Mouse (Mus musculus) liver, embryonic 15.5 days (tissue): ENCODE measurements around the gene Lrmda. TPM values are rescaled to one million over a fixed set of nuclear protein-coding genes. Genes with fewer than 3 reads are reported as not detected.
A peak's percentile ranks its signal among the peaks of the same experiment; 100 is the strongest.

Experiments
- ATAC-seq: fragments of 200-750 bp; cut with Nextera tagmentation; 2 replicates; pipeline ENCODE4 v1.8.0; 2017; ENCODE audit warnings: moderate number of reproducible peaks, mild to moderate bottlenecking, moderate library complexity; ENCODE audit not compliant: insufficient read depth
- H3K27ac ChIP-seq: fragments of 300-500 bp; sonication (generic); replicated peaks from 2 replicates; pipeline ENCODE4 v1.5.1; 2015; ENCODE audit warnings: mild to moderate bottlenecking, inconsistent platforms
- H3K27me3 ChIP-seq: fragments of 300-500 bp; sonication (generic); 2 replicates; pipeline ENCODE4 v1.6.1; 2015; ENCODE audit warnings: mild to moderate bottlenecking, inconsistent platforms
- H3K36me3 ChIP-seq: fragments of 300-500 bp; sonication (generic); replicated peaks from 2 replicates; pipeline ENCODE4 v1.6.1; 2015; ENCODE audit warnings: moderate library complexity, mild to moderate bottlenecking, inconsistent platforms
- H3K4me1 ChIP-seq: fragments of 300-500 bp; sonication (generic); replicated peaks from 2 replicates; pipeline ENCODE4 v1.6.1; 2015; ENCODE audit warnings: inconsistent platforms
- H3K4me2 ChIP-seq: fragments of 300-500 bp; sonication (generic); 2 replicates; pipeline ENCODE4 v1.6.1; 2015; ENCODE audit warnings: moderate library complexity, mild to moderate bottlenecking, inconsistent platforms
- H3K4me3 ChIP-seq: fragments of 300-500 bp; sonication (generic); replicated peaks from 2 replicates; pipeline ENCODE4 v1.5.1; 2015; ENCODE audit warnings: mild to moderate bottlenecking, inconsistent platforms
- H3K9ac ChIP-seq: fragments of 300-500 bp; sonication (generic); 2 replicates; pipeline ENCODE4 v1.6.1; 2015; ENCODE audit warnings: moderate library complexity, mild to moderate bottlenecking, inconsistent platforms
- H3K9me3 ChIP-seq: fragments of 300-500 bp; sonication (generic); replicated peaks from 2 replicates; pipeline ENCODE4 v1.6.1; 2016; ENCODE audit warnings: inconsistent platforms
- WGBS: fragments of 180-500 bp; shearing (Covaris S2); methylation state at CpG from one replicate; pipeline ENCODE4 v1.1.7; 2015; ENCODE audit warnings: mixed read lengths; ENCODE audit not compliant: insufficient replicate concordance; 5-methylcytosine and 5-hydroxymethylcytosine counted together
- polyA plus RNA-seq: library from polyadenylated mRNA; unstranded; fragments of >200 nt; fragmentation: Nextera tagmentation; extraction: Ambion mirVana; gene quantifications from 2 replicates; pipeline ENCODE4 v1.2.1, GENCODE M21; 2015

Gene Lrmda
- polyA plus RNA-seq, 1 experiment from 2014 or later: 0.13 TPM

DNA sequence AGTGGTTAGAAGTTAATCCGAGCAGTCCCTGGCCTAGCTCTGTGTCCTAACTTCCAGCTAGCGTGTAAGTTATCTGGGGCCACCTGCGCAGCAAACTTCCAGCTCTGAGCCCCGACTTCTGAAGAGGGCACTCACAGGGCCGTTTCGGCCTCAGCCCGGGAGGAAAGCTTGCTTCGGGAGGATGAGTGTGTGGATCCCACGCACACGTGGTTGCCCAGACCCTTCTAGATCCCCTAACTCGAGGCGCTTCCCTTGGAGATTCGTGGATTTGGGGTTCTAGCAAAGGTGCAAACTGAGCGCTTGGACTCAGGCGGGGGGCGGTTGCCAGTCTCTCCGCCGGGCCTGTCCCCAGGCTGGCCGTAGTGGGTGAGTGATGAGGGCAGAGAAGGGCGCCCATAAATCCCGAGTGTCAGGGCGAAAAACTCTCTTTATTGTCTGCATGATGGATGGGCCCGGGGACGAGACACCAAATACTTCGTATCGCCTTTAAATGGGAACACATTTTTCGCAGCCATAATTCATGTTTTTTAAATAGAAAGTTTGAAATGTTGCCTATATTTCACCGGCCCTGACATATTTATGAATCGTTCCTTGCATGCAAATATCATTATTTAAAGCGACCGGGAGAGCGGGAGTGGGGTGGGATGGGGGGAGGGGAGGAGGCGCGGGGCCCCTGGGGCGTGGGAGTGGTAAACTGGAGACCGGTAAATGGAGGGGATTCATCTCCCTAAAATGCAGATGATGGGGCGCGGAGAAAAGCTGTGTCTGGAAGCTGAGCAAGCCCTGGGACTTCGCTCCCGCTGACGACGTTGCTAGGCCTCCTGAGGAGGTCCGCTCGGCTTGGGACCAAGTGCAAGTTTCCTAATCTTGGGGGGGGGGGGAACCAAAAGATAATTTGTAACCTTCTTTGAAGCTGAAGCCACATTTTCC lies 25.2 kb upstream of the Lrmda start:
- Histone ChIP-seq H3K9me3 (no peaks in the 10 kb centered on the region), H3K27me3 (peaks cover 82% of the 10 kb centered on the region), H3K36me3 (no peaks in the 10 kb centered on the region), H3K27ac (no peak overlapping the region), H3K9ac (no peak overlapping the region), H3K4me3 (peak overlapping the region; percentile 54), H3K4me1 (peaks cover 25% of the 10 kb centered on the region), H3K4me2 (peak overlapping the region; percentile 75)
- ATAC-seq: no peak
- 3% methylated on average over 44 of the region's 44 CpGs for WGBS

- Histone ChIP-seq H3K9ac (no peak overlapping the region), H3K27ac (no peak overlapping the region), H3K9me3 (no peaks in the 10 kb centered on the region), H3K4me1 (peaks cover 25% of the 10 kb centered on the region), H3K27me3 (peaks cover 73% of the 10 kb centered on the region), H3K4me2 (peak overlapping the region; percentile 75), H3K36me3 (no peaks in the 10 kb centered on the region), H3K4me3 (peak overlapping the region; percentile 54)
- WGBS: under 1% methylated on average over 36 of the region's 36 CpGs
- peak; percentile 63 for ATAC-seq
These were observed 24.3 kb upstream of the Lrmda start for GRCm38 (mm10) chr14:21995031-21995754.

DNA sequence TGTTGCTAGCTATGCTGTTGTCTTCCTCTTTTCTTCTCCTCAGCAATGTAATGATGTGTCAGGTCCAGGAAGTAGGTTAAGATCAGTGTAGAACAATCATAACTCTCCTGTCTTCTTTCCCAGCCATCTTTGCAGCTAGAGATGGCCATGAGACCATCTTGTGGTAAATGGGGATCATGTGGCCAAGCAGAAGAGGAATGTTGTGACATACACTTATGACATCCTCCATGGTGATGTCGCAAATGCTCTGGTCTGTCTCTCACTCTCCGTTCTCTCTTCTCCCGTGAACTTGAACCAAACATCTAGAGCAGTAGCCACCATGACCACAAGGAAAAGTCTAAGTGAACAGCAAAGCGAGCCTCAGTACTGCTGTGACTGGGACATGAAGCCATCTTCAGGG lies 19.9 kb upstream of the Lrmda start:
- Histone ChIP-seq H3K9me3 (no peaks in the 10 kb centered on the region), H3K27ac (no peak overlapping the region), H3K36me3 (no peaks in the 10 kb centered on the region), H3K9ac (no peak overlapping the region), H3K4me3 (no peak overlapping the region), H3K4me1 (peaks cover 11% of the 10 kb centered on the region), H3K27me3 (peaks cover 29% of the 10 kb centered on the region), H3K4me2 (no peak overlapping the region)
- 54% methylated on average over 4 of the region's 4 CpGs for WGBS
- ATAC-seq: no peak

DNA sequence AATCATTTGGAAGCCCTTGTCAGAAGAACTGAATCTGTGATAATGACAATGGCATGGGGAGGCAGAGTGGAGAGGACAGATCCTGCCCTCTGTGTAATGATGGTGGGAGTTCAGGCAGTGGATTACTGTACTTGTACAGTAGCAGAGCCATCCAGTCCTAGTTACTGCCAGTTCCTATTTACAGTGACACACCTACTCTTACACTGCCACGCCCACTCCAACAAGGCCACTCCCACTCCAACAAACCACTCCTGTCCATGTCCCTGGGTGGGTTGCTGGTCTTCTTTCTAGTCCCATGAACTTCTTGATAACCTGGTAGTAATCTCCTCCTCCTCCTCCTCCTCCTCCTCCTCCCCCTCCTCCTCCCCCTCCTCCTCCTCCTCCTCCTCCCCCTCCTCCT lies 16.3 kb upstream of the Lrmda start:
- H3K27me3 ChIP-seq: no peaks in the 10 kb centered on the region
- no peak overlapping the region for H3K27ac ChIP-seq
- H3K9ac ChIP-seq: no peak overlapping the region
- no peaks in the 10 kb centered on the region for H3K4me1 ChIP-seq
- H3K9me3 ChIP-seq: no peaks in the 10 kb centered on the region
- no peak overlapping the region for H3K4me3 ChIP-seq
- no peaks in the 10 kb centered on the region for H3K36me3 ChIP-seq
- 25% methylated on average over 1 of the region's 1 CpGs for WGBS
- H3K4me2 ChIP-seq: no peak overlapping the region
- ATAC-seq: no peak

DNA sequence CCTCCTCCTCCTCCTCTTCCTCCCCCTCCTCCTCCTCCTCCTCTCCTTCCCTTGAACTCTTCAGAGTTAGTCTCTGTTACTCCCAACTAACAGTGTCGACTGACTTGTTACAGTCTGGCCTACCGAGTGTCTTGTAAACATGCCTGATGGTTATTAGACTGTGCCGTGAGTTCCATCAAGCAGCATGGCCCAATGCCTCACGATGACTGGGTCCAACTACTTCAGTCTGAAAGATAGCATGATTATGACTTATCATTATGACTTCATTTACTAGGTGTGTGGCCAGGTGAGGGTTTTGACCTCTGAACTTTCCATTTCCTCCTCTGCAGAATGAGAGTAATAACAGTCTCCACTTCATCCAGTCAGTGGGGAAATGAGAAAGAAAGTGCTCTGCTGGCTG lies 15.9 kb upstream of the Lrmda start:
- Histone ChIP-seq H3K4me3 (no peak overlapping the region), H3K9me3 (no peaks in the 10 kb centered on the region), H3K4me1 (no peaks in the 10 kb centered on the region), H3K36me3 (no peaks in the 10 kb centered on the region), H3K27me3 (no peaks in the 10 kb centered on the region), H3K9ac (no peak overlapping the region), H3K4me2 (no peak overlapping the region), H3K27ac (no peak overlapping the region)
- 53% methylated on average over 4 of the region's 4 CpGs for WGBS
- no peak for ATAC-seq

GRCm38 (mm10) chr14:22004943-22005342 lies 14.6 kb upstream of the Lrmda start:
- Histone ChIP-seq H3K9ac (no peak overlapping the region), H3K4me3 (no peak overlapping the region), H3K36me3 (no peaks in the 10 kb centered on the region), H3K27ac (no peak overlapping the region), H3K4me2 (no peak overlapping the region), H3K27me3 (no peaks in the 10 kb centered on the region), H3K9me3 (no peaks in the 10 kb centered on the region), H3K4me1 (no peaks in the 10 kb centered on the region)
- no peak for ATAC-seq
- WGBS: 76% methylated on average over 4 of the region's 4 CpGs

DNA sequence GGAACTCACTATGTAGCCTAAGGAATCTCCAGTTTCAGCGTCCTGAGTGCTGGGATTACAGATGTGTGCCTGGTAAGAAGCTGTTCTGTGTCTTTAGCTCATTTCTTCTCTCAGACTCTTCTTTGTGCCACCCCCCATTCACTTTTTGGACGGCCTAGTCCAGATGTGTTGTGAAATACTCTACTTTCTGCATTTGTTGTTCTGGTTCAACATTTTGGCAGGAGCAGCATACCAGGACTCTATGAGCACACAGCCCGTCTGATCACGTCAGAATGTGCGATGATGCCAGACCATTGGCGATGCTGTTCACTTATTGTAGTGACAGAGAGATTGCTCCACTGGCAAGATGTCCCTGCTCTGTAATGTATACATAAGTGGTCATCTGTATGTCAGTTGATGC lies 12.5 kb upstream of the Lrmda start:
- Histone ChIP-seq H3K27ac (no peak overlapping the region), H3K9me3 (no peaks in the 10 kb centered on the region), H3K4me3 (no peak overlapping the region), H3K36me3 (no peaks in the 10 kb centered on the region), H3K9ac (no peak overlapping the region), H3K27me3 (no peaks in the 10 kb centered on the region), H3K4me1 (no peaks in the 10 kb centered on the region), H3K4me2 (no peak overlapping the region)
- ATAC-seq: no peak
- WGBS: 62% methylated on average over 6 of the region's 6 CpGs

GRCm38 (mm10) chr14:22014315-22014714 lies 5.2 kb upstream of the Lrmda start:
- Histone ChIP-seq H3K4me2 (no peak overlapping the region), H3K4me1 (peaks cover 6% of the 10 kb centered on the region), H3K4me3 (no peak overlapping the region), H3K36me3 (no peaks in the 10 kb centered on the region), H3K27me3 (peaks cover 5% of the 10 kb centered on the region; the same call in 1 of the 2 replicates), H3K9ac (no peak overlapping the region), H3K9me3 (no peaks in the 10 kb centered on the region), H3K27ac (no peak overlapping the region)
- no peak for ATAC-seq
- 54% methylated on average over 5 of the region's 5 CpGs for WGBS

- peaks cover 10% of the 10 kb centered on the region for H3K4me1 ChIP-seq
- no peak overlapping the region for H3K27ac ChIP-seq
- no peaks in the 10 kb centered on the region for H3K36me3 ChIP-seq
- peak; percentile 23; the same call in 1 of the 2 replicates for ATAC-seq
- H3K27me3 ChIP-seq: peaks cover 9% of the 10 kb centered on the region; the same call in 1 of the 2 replicates
- H3K9me3 ChIP-seq: no peaks in the 10 kb centered on the region
- no peak overlapping the region for H3K9ac ChIP-seq
- 29% methylated on average over 4 of the region's 4 CpGs for WGBS
- no peak overlapping the region for H3K4me2 ChIP-seq
- no peak overlapping the region for H3K4me3 ChIP-seq
These were observed 4.7 kb upstream of the Lrmda start for GRCm38 (mm10) chr14:22014781-22015180.

GRCm38 (mm10) chr14:22017011-22017410 lies 2.5 kb upstream of the Lrmda start:
- no peaks in the 10 kb centered on the region for H3K36me3 ChIP-seq
- H3K9ac ChIP-seq: no peak overlapping the region
- no peak overlapping the region for H3K4me3 ChIP-seq
- H3K9me3 ChIP-seq: no peaks in the 10 kb centered on the region
- no peak for ATAC-seq
- no peak overlapping the region for H3K27ac ChIP-seq
- H3K4me2 ChIP-seq: no peak overlapping the region
- H3K27me3 ChIP-seq: peaks cover 9% of the 10 kb centered on the region; the same call in 1 of the 2 replicates
- H3K4me1 ChIP-seq: peaks cover 21% of the 10 kb centered on the region
- WGBS: 56% methylated on average over 5 of the region's 5 CpGs
